Mouse (Mus musculus): ENCODE data around the gene Reps1.
A peak's percentile ranks its signal among the peaks of the same experiment; 100 is the strongest.

The Reps1 gene

GRCm38 (mm10) chr10:18055696-18056390, at the start of gene Reps1:
Reps1 (plus strand) TSS chr10:18055861.
- peak in 1 of 2 experiments; percentile 20 for DNase-seq

- DNase-seq: no peak
Measured at GRCm38 (mm10) chr10:18006756-18007155, 48.9 kb upstream of the Reps1 start.

GRCm38 (mm10) chr10:18007243-18007642, 48.4 kb upstream of the Reps1 start:
- no peak for DNase-seq

GRCm38 (mm10) chr10:18008118-18008517, 47.5 kb upstream of the Reps1 start:
- DNase-seq: no peak

GRCm38 (mm10) chr10:18009744-18010143, 45.9 kb upstream of the Reps1 start:
- DNase-seq: no peak

- DNase-seq: no peak
Measured at GRCm38 (mm10) chr10:18011761-18012160, 43.9 kb upstream of the Reps1 start.

- DNase-seq: no peak
Measured at GRCm38 (mm10) chr10:18020443-18020842, 35.2 kb upstream of the Reps1 start.

- no peak for DNase-seq
Measured at GRCm38 (mm10) chr10:18020846-18021245, 34.8 kb upstream of the Reps1 start.

- DNase-seq: no peak
Measured at GRCm38 (mm10) chr10:18021576-18022311, 33.9 kb upstream of the Reps1 start.

GRCm38 (mm10) chr10:18022312-18022711, 33.3 kb upstream of the Reps1 start:
- peak; percentile 77 to 81 for DNase-seq

GRCm38 (mm10) chr10:18022741-18023347, 32.8 kb upstream of the Reps1 start, which contains the start of gene Abracl:
Abracl (minus strand) TSS chr10:18023288.
- DNase-seq: peak; percentile 84 to 86

- DNase-seq: no peak
Measured at GRCm38 (mm10) chr10:18034408-18034807, 21.3 kb upstream of the Reps1 start.

- DNase-seq: peak; percentile 8 to 35
Measured at GRCm38 (mm10) chr10:18036849-18037248, 18.8 kb upstream of the Reps1 start.

- DNase-seq: no peak
Measured at GRCm38 (mm10) chr10:18046380-18046779, 9.3 kb upstream of the Reps1 start.

GRCm38 (mm10) chr10:18047380-18048146, 8.1 kb upstream of the Reps1 start:
- DNase-seq: no peak

GRCm38 (mm10) chr10:18055009-18055695, 509 bp upstream of the Reps1 start:
- peak; percentile 82 to 87 for DNase-seq

- no peak for DNase-seq
Measured at GRCm38 (mm10) chr10:18056391-18056745, 707 bp downstream of the Reps1 start.

- DNase-seq: no peak
Measured at GRCm38 (mm10) chr10:18058681-18059338, 3.1 kb downstream of the Reps1 start.

GRCm38 (mm10) chr10:18059807-18060206, 4.1 kb downstream of the Reps1 start:
- DNase-seq: peak in 1 of 2 experiments; percentile 37

GRCm38 (mm10) chr10:18060778-18061177, 5.1 kb downstream of the Reps1 start:
- no peak for DNase-seq

GRCm38 (mm10) chr10:18061533-18061932, 5.9 kb downstream of the Reps1 start:
- no peak for DNase-seq

Data from lung, adult 18-20 months (tissue).